Mouse (Mus musculus): ENCODE measurements around the gene Mndal. TPM values are rescaled to one million over a fixed set of nuclear protein-coding genes. Genes with fewer than 3 reads are reported as not detected.
"Not testable (repeated sequence)": the region's sequence is repeated elsewhere in the genome, so short reads cannot be mapped to it uniquely, and the experiment has no call there.

Gene Mndal
- polyA plus RNA-seq, 1 experiment from 2014 or later: 3.4 TPM

DNA sequence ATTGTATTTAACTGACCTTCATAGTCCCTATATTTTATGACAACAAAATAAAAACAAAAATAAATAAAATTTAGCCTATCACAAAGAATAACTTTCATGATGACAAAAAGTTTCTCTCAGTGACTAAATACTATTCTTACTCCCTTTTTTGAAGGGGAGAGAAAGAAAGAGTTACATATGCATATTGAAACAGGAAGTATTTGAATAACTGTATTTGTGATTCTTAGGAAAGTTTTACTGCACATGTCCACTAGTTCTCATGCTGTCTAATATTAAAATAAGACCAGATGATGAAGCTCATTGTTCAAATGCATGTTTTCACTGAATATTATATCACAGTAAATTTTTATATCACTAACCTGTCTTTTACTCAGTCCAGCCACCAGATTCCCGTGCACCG is 769 bp downstream of the Mndal start:
- not testable (repeated sequence) for H3K27ac ChIP-seq; H3K27me3 ChIP-seq (replicated peaks); H3K9ac ChIP-seq; H3K4me2 ChIP-seq (replicated peaks); H3K9me3 ChIP-seq; H3K4me1 ChIP-seq (replicated peaks); ATAC-seq; H3K36me3 ChIP-seq; H3K4me3 ChIP-seq (replicated peaks)
- 76% methylated on average over 2 of the region's 2 CpGs for WGBS

DNA sequence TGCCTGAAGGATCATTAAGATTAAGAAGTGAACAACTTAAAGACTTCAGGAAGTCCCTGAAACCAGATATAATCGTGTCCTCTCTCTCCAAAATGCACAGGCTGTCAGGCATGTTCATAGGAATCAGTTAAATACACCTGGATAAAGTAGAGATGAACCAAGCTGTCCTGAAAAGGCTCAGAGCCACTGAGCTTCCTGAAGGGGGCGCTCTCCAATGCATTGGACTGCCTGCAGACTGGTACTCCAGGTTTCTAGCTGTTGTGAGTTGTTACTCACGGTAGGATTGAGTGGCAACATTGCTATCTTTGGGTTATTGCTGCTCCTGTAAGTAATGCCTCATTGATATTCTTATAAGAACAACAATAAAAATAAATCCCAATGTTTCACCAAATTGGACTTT is 23.0 kb downstream of the Mndal start:
- ATAC-seq: not testable (repeated sequence)

DNA sequence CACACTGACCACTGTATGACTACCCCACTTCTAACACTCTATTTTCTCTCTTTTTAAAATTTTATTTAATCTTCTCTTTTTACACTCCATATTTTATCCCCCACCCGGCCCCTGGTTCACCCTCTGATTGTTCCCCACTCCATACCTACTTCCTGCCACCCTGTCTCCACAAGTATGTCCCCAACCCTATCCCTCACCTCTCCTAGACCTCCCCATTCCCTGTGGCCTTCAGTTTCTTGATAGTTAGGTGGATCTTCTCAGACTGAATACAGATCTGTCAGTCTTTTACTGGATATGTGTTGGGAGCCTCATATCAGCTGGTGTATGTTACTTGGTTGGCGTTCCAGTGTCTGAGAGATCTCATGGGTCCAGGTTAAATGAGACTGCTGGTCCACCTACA is 27.7 kb downstream of the Mndal start:
- no peaks in the 10 kb centered on the region for H3K9me3 ChIP-seq
- WGBS: 84% methylated on average over 2 of the region's 2 CpGs
- H3K4me2 ChIP-seq (replicated peaks): no peak overlapping the region
- no peak overlapping the region for H3K27ac ChIP-seq
- no peaks in the 10 kb centered on the region for H3K27me3 ChIP-seq (replicated peaks)
- no peaks in the 10 kb centered on the region for H3K36me3 ChIP-seq
- H3K9ac ChIP-seq: no peak overlapping the region
- no peak overlapping the region for H3K4me3 ChIP-seq (replicated peaks)
- H3K4me1 ChIP-seq (replicated peaks): no peaks in the 10 kb centered on the region
- ATAC-seq: no peak

More for the DNA sequence above, 23.0 kb downstream of the Mndal start:
- not testable (repeated sequence) for H3K27ac ChIP-seq; H3K36me3 ChIP-seq; H3K4me2 ChIP-seq (replicated peaks); H3K4me1 ChIP-seq (replicated peaks); H3K9ac ChIP-seq; H3K27me3 ChIP-seq (replicated peaks); H3K4me3 ChIP-seq (replicated peaks); H3K9me3 ChIP-seq
- whole genome bisulfite sequencing: 56% methylated on average over 3 of the region's 3 CpGs

DNA sequence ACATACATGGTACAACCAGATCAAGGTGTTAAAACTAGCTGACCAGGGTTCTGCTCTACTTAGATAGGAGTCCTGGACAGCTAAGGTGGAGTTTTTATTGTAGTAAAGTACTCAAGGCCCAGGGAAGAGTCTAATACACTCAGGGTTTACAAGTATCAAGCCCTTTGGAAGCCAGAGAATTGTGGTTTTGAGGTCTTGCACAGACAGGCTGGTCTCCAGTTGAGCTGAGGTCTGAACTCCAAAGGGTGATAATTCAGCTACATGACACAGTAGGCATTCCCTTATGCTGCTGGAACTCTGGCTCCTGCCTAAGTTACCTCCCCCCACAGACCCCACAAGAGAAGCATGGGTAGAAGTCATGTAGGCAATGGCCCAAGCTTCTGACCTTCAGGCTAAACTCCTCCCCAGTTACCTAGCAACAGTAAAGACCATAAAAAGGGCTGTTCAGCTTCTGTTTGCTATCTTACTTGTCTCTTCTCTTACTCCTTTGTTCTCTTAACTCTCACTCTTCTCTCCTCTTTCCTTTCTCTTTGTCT is 29.0 kb downstream of the Mndal start:
- not testable (repeated sequence) for H3K27me3 ChIP-seq (replicated peaks); H3K9me3 ChIP-seq; H3K27ac ChIP-seq; H3K36me3 ChIP-seq; H3K4me2 ChIP-seq (replicated peaks); H3K4me1 ChIP-seq (replicated peaks); H3K4me3 ChIP-seq (replicated peaks); ATAC-seq; H3K9ac ChIP-seq

DNA sequence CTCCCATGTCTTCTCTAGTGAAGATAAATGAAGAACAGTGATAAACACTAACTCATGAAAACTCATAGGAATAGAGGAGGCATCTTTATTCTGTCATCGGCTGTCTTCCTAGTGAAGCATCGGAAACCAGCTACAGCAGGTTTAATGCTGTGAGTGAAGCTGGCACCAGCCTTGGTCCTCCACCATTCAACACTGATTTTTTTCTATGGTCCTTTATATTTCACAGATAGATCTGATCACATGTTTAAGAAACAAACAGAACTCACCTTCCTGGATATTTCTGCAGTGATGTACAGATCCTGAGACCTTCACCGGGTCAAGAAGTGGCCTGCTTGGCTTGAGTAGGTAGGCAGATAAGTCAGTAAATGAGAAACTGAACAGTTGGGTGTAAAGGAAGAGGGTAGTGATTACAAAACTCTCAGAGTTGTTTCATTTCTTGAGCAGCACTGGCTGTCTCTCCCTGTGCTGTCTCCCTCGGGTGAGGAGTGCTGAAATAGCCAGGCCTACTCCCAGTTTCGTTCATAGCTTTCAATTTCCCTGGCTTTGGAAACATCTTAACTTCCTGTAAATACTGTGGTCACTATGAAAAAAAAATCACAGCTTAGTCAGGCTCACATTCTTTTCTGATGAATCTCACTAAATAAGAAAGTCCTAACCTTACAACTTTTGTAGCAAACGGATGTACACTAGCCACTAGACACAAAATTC is 29.6 kb downstream of the Mndal start, which contains the start of gene Ifi211:
Gene Ifi211 (minus strand): TSS at position 499 of the 708 bp plus-strand sequence.
- 78% methylated on average over 6 of the region's 6 CpGs for WGBS
- not testable (repeated sequence) for H3K9ac ChIP-seq; H3K4me2 ChIP-seq (replicated peaks); H3K36me3 ChIP-seq; H3K4me1 ChIP-seq (replicated peaks); H3K9me3 ChIP-seq; H3K27me3 ChIP-seq (replicated peaks); H3K4me3 ChIP-seq (replicated peaks); ATAC-seq; H3K27ac ChIP-seq

DNA sequence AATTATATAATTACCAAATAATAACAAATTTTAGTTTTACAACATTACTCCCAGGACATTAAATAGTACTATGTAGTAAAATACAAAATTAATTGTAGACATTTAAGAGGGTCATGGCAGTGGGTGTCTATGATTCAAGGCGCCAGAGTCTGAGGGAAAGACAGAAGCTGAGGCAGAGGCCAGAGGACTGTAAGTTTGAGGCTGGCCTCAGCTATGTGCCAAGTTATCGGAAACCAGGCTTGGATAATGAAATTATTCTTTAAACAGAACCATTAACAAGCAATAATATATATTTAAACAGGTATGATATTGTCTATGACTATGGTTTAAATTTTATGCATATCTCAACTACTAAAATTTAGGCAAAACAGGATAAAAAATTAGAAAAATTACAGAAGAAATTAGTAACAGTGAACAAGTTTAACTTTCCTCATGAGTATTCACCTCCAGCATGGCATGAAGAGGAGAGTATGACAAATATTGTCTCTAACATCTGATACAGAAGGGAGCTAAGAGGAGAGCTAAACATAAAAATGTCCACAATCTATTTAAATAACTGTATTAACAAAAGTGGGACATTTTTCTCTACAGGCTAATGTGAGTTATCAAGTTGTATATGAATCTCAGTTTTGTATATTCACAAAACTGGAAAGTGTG is 30.4 kb downstream of the Mndal start:
- Histone ChIP-seq H3K9me3 (no peaks in the 10 kb centered on the region), H3K4me2 (replicated peaks) (no peak overlapping the region), H3K36me3 (no peaks in the 10 kb centered on the region), H3K4me1 (replicated peaks) (no peaks in the 10 kb centered on the region), H3K4me3 (replicated peaks) (no peak overlapping the region), H3K27me3 (replicated peaks) (no peaks in the 10 kb centered on the region), H3K9ac (no peak overlapping the region), H3K27ac (no peak overlapping the region)
- ATAC-seq: no peak
- 97% methylated on average over 2 of the region's 2 CpGs for WGBS

DNA sequence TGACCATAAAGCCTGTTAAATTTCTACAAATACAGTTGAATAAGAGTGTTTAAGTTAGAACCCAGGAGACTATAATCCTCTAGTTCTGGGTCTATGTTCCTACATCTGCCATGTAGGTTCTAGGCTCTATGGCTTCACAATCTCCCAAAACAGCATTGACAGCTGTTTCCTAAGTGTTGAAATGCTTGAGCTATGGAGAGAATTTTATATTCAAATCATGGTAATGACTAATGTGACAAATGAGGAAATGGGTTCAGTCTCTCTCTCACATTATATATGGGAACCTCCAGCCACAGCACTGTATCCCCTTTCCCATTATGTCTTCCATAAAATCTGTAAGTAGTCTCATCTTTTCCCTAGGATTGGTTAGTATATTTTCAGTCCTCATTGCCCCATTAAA is 33.9 kb downstream of the Mndal start:
- ATAC-seq; H3K9me3 ChIP-seq; H3K4me1 ChIP-seq (replicated peaks); H3K9ac ChIP-seq; H3K4me2 ChIP-seq (replicated peaks); H3K27ac ChIP-seq; H3K27me3 ChIP-seq (replicated peaks); H3K4me3 ChIP-seq (replicated peaks); H3K36me3 ChIP-seq: not testable (repeated sequence)

DNA sequence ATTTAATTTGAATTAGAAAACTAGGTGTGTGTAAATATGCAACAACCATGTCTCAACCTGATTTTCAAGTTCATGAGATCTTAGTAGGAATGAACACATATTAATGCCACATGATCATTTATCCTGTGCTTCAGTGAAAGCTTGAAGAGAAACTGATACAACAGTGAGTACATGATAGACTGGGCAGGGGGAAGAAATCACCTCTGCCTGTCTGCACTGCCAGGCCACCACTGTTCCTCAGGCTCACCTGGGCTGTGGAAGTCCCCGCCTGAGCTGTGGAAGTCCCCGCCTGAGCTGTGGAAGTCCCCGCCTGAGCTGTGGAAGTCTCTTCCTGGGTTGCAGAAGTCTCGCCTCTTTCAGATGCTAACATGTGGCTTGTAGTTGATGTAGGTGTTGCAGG is 36.4 kb downstream of the Mndal start:
- WGBS: 82% methylated on average over 4 of the region's 4 CpGs
- not testable (repeated sequence) for ATAC-seq; H3K4me2 ChIP-seq (replicated peaks); H3K4me3 ChIP-seq (replicated peaks); H3K4me1 ChIP-seq (replicated peaks); H3K27ac ChIP-seq; H3K9ac ChIP-seq; H3K36me3 ChIP-seq; H3K9me3 ChIP-seq; H3K27me3 ChIP-seq (replicated peaks)

DNA sequence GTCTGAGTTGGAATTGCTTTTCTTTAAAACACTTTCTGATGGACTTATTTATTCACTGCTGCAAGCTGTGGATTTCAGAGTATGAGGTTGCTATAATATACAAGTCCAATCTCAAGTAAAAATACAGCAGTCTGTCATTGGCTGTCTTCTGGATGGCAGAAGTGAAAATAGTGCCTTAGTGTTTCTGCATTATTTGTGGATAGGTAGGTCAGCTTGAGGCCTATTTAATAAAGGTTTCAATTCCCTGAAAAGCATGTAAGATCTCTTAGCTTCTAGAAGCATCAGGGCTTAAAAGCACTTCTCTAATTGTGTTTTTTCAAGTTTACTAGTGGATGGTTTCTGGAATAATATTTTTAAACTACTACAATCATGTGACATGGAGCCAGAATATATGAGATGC is 52.5 kb downstream of the Mndal start:
- not testable (repeated sequence) for H3K4me2 ChIP-seq (replicated peaks); H3K36me3 ChIP-seq; H3K4me1 ChIP-seq (replicated peaks); H3K27me3 ChIP-seq (replicated peaks); H3K9me3 ChIP-seq; H3K9ac ChIP-seq; H3K27ac ChIP-seq; ATAC-seq; H3K4me3 ChIP-seq (replicated peaks)

DNA sequence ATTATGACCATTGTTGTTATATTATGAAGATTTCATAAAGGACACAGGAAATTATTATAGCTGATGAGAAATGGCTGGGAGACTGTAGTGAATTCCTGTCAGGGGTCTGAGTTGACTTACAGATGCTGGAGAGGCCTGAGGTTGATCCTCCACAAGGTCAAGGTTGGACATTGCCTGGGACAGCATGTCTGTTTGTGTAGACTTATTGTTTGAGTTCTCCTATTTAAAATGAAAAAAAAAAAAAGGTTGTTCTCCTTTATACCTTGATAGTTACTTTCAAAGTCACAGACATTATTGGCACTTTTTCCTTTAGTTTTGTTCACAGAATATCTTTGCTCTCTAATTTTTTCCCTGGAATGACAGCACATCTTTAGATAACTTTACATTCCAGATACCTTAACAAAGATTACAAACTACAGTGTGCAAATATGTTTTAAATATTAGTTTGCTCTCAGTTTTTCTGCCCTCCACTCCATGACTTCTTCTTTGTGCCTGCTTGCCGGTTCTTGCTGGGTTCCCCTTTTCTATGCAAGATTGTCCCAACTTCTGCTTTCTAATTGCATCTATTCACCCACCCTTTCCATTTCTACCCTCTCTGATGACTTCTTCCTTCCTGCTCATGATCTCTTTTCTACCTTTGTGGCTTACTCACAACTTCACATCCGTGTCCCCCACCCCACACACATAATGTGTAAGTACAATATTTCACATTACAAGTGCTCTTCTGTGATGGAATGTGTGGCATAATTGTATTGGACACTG is 55.1 kb downstream of the Mndal start:
- H3K4me1 ChIP-seq (replicated peaks); H3K9ac ChIP-seq; ATAC-seq; H3K4me3 ChIP-seq (replicated peaks); H3K4me2 ChIP-seq (replicated peaks); H3K9me3 ChIP-seq; H3K27ac ChIP-seq; H3K36me3 ChIP-seq; H3K27me3 ChIP-seq (replicated peaks): not testable (repeated sequence)
- 88% methylated on average over 1 of the region's 2 CpGs for WGBS

DNA sequence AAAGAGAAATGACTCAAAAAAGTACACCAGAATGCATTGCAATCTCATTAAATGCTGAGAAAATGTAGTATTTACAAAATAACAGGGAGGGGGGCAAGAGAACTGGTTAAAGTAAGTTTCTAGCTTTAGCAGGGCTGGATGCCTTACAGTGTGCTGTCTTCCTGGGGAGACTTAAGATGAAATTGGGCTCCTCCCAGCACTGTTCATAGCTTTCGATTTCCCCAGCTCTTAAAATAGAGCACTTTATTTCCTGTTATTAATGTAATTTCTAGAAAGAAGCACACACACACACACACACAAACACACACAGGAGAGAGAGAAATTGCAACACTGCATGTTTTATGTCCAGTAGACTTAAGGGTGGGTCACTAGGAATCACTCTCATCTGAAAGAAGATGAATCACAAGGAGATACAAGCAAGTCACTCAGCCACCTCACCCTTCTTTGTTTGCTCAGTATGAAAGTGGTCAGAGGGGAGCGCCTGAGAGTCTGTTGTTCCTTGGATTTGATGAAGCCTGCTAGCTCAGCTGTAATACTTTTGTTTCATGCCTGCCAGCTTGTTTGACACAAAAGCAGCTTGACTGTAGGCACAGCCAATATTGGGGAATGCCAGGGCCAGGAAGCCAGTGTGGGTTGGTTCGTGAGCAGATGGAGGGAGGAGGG is 62.2 kb downstream of the Mndal start:
- WGBS: 59% methylated on average over 3 of the region's 3 CpGs
- not testable (repeated sequence) for H3K4me3 ChIP-seq (replicated peaks); H3K9ac ChIP-seq; H3K27ac ChIP-seq; H3K27me3 ChIP-seq (replicated peaks); H3K4me2 ChIP-seq (replicated peaks); H3K4me1 ChIP-seq (replicated peaks); H3K9me3 ChIP-seq; H3K36me3 ChIP-seq
- ATAC-seq: peak; percentile 51

DNA sequence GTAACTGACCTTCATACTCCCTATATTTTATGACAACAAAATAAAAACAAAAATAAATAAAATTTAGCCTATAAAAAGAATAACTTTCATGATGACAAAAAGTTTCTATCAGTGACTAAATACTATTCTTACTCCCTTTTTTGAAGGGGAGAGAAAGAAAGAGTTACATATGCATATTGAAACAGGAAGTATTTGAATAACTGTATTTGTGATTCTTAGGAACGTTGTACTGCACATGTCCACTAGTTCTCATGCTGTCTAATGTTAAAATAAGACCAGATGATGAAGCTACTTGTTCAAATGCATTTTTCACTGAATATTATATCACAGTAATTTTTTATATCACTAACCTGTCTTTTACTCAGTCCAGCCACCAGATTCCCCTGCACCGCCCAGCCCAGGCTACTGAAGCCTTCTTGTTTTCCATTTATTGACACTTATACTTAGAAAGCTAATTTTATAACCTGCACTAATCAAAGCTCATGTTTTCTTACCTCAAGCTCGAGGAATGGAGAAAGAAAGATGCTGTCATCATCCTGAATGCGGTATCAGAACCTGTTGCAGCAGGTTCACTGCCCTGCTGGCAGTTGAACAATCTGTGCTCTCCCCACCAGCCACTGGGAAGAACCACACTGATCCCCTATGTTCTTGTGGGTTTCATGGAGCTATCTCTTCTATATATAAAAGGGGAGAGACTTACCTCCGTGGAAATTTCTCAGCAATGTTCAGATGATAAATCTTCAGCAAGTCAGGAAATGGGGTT is 62.9 kb downstream of the Mndal start:
- WGBS: 61% methylated on average over 5 of the region's 5 CpGs
- ATAC-seq: not testable (repeated sequence)

More for the DNA sequence above, 62.9 kb downstream of the Mndal start:
- not testable (repeated sequence) for H3K4me3 ChIP-seq (replicated peaks); H3K27ac ChIP-seq; H3K36me3 ChIP-seq; H3K4me1 ChIP-seq (replicated peaks); H3K9me3 ChIP-seq; H3K4me2 ChIP-seq (replicated peaks); H3K27me3 ChIP-seq (replicated peaks); H3K9ac ChIP-seq
